Mouse (Mus musculus): ENCODE results near the gene 1700011M02Rik. TPM values are rescaled to one million over a fixed set of nuclear protein-coding genes. Genes with fewer than 3 reads are reported as not detected.
"Not testable (repeated sequence)": the region's sequence is repeated elsewhere in the genome, so short reads cannot be mapped to it uniquely, and the experiment has no call there.

Gene 1700011M02Rik
- total RNA-seq (2014; fragmentation: Nextera tagmentation) (not detected in 2 replicates), total RNA-seq (2017) (not detected in 2 replicates)

- not testable (repeated sequence) for ATAC-seq (replicated peaks; ENCODE audit: low FRiP score, low TSS enrichment, poor library complexity, severe bottlenecking)
These were observed at the start of gene 1700011M02Rik, which contains the start of gene Dmrtc1a for GRCm38 (mm10) chrX:102908587-102908986. Gene 1700011M02Rik (plus strand): TSS chrX:102908905. Gene Dmrtc1a (minus strand): TSS chrX:102908687.

- ATAC-seq (replicated peaks; ENCODE audit: low FRiP score, low TSS enrichment, poor library complexity, severe bottlenecking) = no peak
These were observed 40.8 kb upstream of the 1700011M02Rik start, which contains the start of gene 1700031F05Rik for GRCm38 (mm10) chrX:102867871-102868270. Gene 1700031F05Rik (minus strand): TSS chrX:102867971.

GRCm38 (mm10) chrX:102914823-102915222 lies 6.1 kb downstream of the 1700011M02Rik start:
- ATAC-seq (replicated peaks; ENCODE audit: low FRiP score, low TSS enrichment, poor library complexity, severe bottlenecking) = not testable (repeated sequence)

GRCm38 (mm10) chrX:102926707-102927106 lies 18.0 kb downstream of the 1700011M02Rik start:
- ATAC-seq (replicated peaks; ENCODE audit: low FRiP score, low TSS enrichment, poor library complexity, severe bottlenecking) = not testable (repeated sequence)

DNA sequence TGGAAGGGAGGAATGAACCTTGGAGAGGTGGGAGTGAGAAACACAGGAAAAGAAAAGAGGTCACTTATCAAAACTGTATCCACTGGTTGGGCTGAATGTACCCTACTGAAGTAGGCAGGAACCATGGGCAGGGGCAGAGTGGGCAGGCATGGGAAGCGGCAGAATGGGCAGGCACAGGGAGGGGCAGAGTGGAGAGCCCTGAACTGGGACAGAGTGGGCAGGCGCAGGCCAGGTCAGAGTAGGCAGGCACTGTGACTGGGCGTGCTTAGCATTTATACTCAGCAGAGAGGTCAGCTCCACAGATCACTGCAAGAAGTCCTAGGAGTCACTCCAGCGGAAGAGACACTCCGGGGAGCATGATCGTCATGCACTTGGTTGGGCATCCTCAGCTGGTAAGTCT lies 19.4 kb downstream of the 1700011M02Rik start, which contains the start of gene 1700018G05Rik:
TSS of gene 1700018G05Rik (plus strand) at position 301 of the 400 bp plus-strand sequence.
- not testable (repeated sequence) for ATAC-seq (replicated peaks; ENCODE audit: low FRiP score, low TSS enrichment, poor library complexity, severe bottlenecking)

GRCm38 (mm10) chrX:102932992-102933570 lies 24.4 kb downstream of the 1700011M02Rik start:
- ATAC-seq (replicated peaks; ENCODE audit: low FRiP score, low TSS enrichment, poor library complexity, severe bottlenecking) = no peak

DNA sequence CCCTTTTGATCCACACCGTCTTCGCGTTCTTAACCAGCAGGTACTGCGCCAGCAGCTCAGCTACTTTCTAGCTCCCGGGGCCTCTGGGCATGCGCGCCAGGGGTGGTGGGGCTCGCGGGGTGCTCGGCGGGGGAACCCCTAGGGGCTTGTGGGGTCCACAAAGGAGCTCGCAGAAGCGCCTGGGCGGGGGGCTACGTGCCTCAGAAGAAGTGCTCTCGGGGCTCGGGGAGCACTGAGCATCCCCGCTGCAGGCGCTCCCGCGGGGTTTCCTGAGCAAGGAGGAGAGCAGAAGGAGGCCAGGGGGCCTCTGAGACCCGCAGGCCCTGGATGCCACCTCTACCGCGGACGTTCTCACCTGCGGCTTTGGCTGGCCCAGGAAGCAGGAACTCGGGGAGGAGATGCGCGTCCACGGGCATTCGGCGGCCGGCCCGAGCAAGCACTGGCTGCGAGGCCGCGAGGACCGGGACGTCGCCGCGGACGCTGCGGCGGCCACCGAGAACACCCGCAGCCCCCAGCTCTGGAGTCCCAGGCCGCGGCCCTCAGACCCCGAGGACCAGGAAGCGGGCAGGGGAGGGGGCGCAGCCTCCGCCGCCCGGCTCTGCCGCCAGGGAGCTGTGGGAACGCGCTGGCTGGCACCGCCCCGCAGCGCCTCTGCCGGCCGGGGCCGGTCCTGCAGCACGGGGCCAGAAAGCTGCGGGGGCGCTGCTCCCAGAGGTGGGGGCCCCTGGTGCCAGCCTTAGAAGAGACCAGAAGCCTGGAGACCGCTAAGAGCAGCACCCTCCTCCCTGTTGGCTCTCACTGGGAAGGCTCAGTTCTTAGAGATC lies 25.1 kb downstream of the 1700011M02Rik start:
- 0 out of 2 replicates have a peak, but pooled peaks have one; percentile 57 for ATAC-seq (replicated peaks; ENCODE audit: low FRiP score, low TSS enrichment, poor library complexity, severe bottlenecking)

GRCm38 (mm10) chrX:102934395-102934764 lies 25.7 kb downstream of the 1700011M02Rik start:
- ATAC-seq (replicated peaks; ENCODE audit: low FRiP score, low TSS enrichment, poor library complexity, severe bottlenecking) = 0 out of 2 replicates have a peak, but pooled peaks have one; percentile 7

DNA sequence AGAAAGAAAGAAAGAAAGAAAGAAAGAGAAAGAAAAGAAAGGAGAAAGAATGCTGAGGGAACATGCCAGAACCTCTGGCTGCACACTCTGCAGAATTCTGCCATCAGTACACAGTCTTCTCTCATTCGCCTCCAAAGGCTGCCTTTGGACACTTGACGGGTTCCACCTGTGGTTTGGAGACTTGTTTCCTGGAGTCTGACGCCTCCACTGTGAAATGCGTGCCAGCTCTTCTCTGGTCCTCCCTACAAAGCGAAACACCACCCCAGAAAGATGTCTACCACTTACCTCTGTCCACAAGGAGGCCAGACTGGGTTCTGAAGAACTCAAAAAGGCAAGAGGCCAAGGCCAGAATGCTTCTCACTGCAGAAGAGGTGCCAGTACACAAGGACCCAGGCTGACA lies 28.0 kb downstream of the 1700011M02Rik start:
- no peak for ATAC-seq (replicated peaks; ENCODE audit: low FRiP score, low TSS enrichment, poor library complexity, severe bottlenecking)

- ATAC-seq (replicated peaks; ENCODE audit: low FRiP score, low TSS enrichment, poor library complexity, severe bottlenecking) = not testable (repeated sequence)
These were observed 41.4 kb downstream of the 1700011M02Rik start for GRCm38 (mm10) chrX:102950136-102950535.

DNA sequence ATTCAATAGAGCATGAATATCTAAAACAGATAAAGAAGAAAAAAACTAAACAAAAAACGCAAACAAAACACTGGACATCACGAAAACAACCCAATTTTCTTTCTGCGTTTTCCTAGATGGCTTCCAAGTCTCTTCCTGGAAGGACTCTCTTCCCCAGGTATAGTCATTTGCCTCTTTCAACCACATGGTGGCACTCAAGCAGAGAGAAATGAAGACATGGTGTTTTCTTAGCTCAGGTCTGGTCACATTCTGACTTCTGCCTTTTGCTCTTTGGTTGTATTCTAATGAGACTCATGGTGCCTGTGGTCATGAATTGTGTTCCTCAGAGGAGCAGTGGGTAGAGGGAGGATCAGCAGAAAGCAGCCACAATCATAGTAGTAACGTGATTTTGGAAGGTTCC lies 50.2 kb downstream of the 1700011M02Rik start:
- no peak for ATAC-seq (replicated peaks; ENCODE audit: low FRiP score, low TSS enrichment, poor library complexity, severe bottlenecking)

Other genes starting within 250 kb of the 1700011M02Rik start
- gene Gm3880, start 221.9 kb upstream of the 1700011M02Rik start, total RNA-seq (2014; fragmentation: Nextera tagmentation) = not detected in 2 replicates
- gene Gm3880, start 221.9 kb upstream of the 1700011M02Rik start, total RNA-seq (2017) = not detected in 2 replicates
- not detected in 2 replicates for gene Gm9112, start 201.3 kb upstream of the 1700011M02Rik start, total RNA-seq (2014; fragmentation: Nextera tagmentation)
- gene Gm9112, start 201.3 kb upstream of the 1700011M02Rik start, total RNA-seq (2017) = not detected in 2 replicates
- gene Dmrtc1b, start 201.0 kb upstream of the 1700011M02Rik start, total RNA-seq (2014; fragmentation: Nextera tagmentation) = not detected in 2 replicates
- gene Dmrtc1b, start 201.0 kb upstream of the 1700011M02Rik start, total RNA-seq (2017) = not detected in 2 replicates
- gene Dmrtc1c1, start 105.9 kb upstream of the 1700011M02Rik start, total RNA-seq (2014; fragmentation: Nextera tagmentation) = not detected in 2 replicates
- gene Dmrtc1c1, start 105.9 kb upstream of the 1700011M02Rik start, total RNA-seq (2017) = not detected in 2 replicates
- gene Dmrtc1c2, start 54.3 kb upstream of the 1700011M02Rik start, total RNA-seq (2014; fragmentation: Nextera tagmentation) = not detected in 2 replicates
- not detected in 2 replicates for gene Dmrtc1c2, start 54.3 kb upstream of the 1700011M02Rik start, total RNA-seq (2017)
- not detected in 2 replicates for gene 1700031F05Rik, start 40.9 kb upstream of the 1700011M02Rik start, total RNA-seq (2014; fragmentation: Nextera tagmentation)
- not detected in 2 replicates for gene 1700031F05Rik, start 40.9 kb upstream of the 1700011M02Rik start, total RNA-seq (2017)
- gene Dmrtc1a, start 218 bp upstream of the 1700011M02Rik start, total RNA-seq (2014; fragmentation: Nextera tagmentation) = not detected in 2 replicates
- gene Dmrtc1a, start 218 bp upstream of the 1700011M02Rik start, total RNA-seq (2017) = not detected in 2 replicates
- not detected in 2 replicates for gene 1700018G05Rik, start 19.5 kb downstream of the 1700011M02Rik start, total RNA-seq (2014; fragmentation: Nextera tagmentation)
- not detected in 2 replicates for gene 1700018G05Rik, start 19.5 kb downstream of the 1700011M02Rik start, total RNA-seq (2017)